Mouse (Mus musculus) myocyte (in vitro differentiated cells): Measurements from ENCODE around the gene Gpr156.

ENCODE experiments used
- CEBPB ChIP-seq: IDR thresholded peaks from 2 replicates; pipeline ENCODE4 v1.6.1; 2011; ENCODE audit warnings: mild to moderate bottlenecking, moderate library complexity; ENCODE audit not compliant: poor library complexity, insufficient read depth, severe bottlenecking
- POLR2A ChIP-seq: IDR thresholded peaks from one replicate; pipeline ENCODE4 v1.6.1; 2011; ENCODE audit warnings: low read depth, mild to moderate bottlenecking, control low read depth, moderate library complexity; ENCODE audit not compliant: insufficient read length
- POLR2AphosphoS2 ChIP-seq: IDR thresholded peaks from one replicate; pipeline ENCODE4 v1.6.1; 2011; ENCODE audit warnings: low read depth, control low read depth; ENCODE audit not compliant: insufficient read length

DNA sequence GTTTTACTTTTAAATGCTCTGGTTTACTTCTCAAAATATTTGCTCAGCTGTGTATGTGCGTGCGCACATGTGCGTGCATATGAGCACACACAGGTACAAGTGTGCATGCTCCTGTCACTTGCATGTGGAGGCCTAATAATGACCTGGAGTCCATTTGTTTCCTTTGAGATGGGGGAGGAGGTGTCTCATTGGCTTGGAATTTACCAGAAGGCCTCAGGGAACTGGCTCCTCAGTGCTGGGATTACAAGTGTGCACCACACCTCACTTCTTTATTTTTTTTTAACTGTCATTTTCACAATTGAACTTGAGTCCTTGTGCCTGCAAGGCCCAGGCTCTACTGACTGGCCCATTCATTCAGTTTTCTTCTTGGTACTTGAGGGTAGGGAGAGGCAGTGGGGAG lies 38.9 kb upstream of the Gpr156 start:
- TF ChIP-seq CEBPB (no peak), POLR2AphosphoS2 (no peak), POLR2A (no peak)
